Mouse (Mus musculus) stomach, postnatal 0 days (tissue): ENCODE data around the gene D630045J12Rik. TPM values are rescaled to one million over a fixed set of nuclear protein-coding genes. Genes with fewer than 3 reads are reported as not detected.

Experiments used
- ATAC-seq: fragments of 200-750 bp; cut with Nextera tagmentation; 2 replicates; pipeline ENCODE4 v1.8.0; 2017; ENCODE audit not compliant: low FRiP score, low TSS enrichment
- DNase-seq: peaks from one replicate; pipeline ENCODE4 v3.0.0-alpha.2; 2016; ENCODE audit warnings: low spot score
- H3K27ac ChIP-seq: fragments of 300-500 bp; sonication (generic); replicated peaks from 2 replicates; pipeline ENCODE4 v1.5.1; 2014; ENCODE audit warnings: mild to moderate bottlenecking, control low read depth
- H3K27me3 ChIP-seq: fragments of 300-500 bp; sonication (generic); 2 replicates; pipeline ENCODE4 v1.6.1; 2014; ENCODE audit warnings: low read length; ENCODE audit not compliant: control insufficient read depth, insufficient read depth
- H3K36me3 ChIP-seq: fragments of 300-500 bp; sonication (generic); 2 replicates; pipeline ENCODE4 v1.6.1; 2014; ENCODE audit warnings: low read length, mixed read lengths; ENCODE audit not compliant: control insufficient read depth, insufficient read depth
- H3K4me1 ChIP-seq: fragments of 300-500 bp; sonication (generic); replicated peaks from 2 replicates; pipeline ENCODE4 v1.6.1; 2014; ENCODE audit warnings: antibody characterized with exemption; ENCODE audit not compliant: control insufficient read depth, insufficient read depth
- H3K4me2 ChIP-seq: fragments of 300-500 bp; sonication (generic); replicated peaks from 2 replicates; pipeline ENCODE4 v1.6.1; 2014; ENCODE audit warnings: low read depth, mild to moderate bottlenecking, control low read depth, moderate library complexity
- H3K4me3 ChIP-seq: fragments of 300-500 bp; sonication (generic); 2 replicates; pipeline ENCODE4 v1.5.1; 2014; ENCODE audit warnings: low read depth, low read length, control low read depth
- H3K9ac ChIP-seq: fragments of 300-500 bp; sonication (generic); 2 replicates; pipeline ENCODE4 v1.6.1; 2014; ENCODE audit warnings: mild to moderate bottlenecking, low read length, control low read depth, mixed read lengths
- H3K9me3 ChIP-seq: fragments of 300-500 bp; sonication (generic); 2 replicates; pipeline ENCODE4 v1.6.1; 2016; ENCODE audit warnings: low read length; ENCODE audit not compliant: control insufficient read depth
- CTCF ChIP-seq: IDR thresholded peaks from 2 replicates; pipeline ENCODE4 v1.5.1; 2016; ENCODE audit warnings: antibody characterized with exemption, low read depth, mild to moderate bottlenecking, moderate library complexity
- EP300 ChIP-seq: optimal IDR thresholded peaks from 2 replicates; pipeline ENCODE3; 2016; ENCODE audit warnings: antibody characterized with exemption
- WGBS: fragments of 180-500 bp; shearing (Covaris S2); extraction: QIAGEN DNeasy Blood & Tissue Kit; methylation state at CpG from one replicate; pipeline ENCODE4 v1.1.7; 2014; 5-methylcytosine and 5-hydroxymethylcytosine counted together
- polyA plus RNA-seq: library from polyadenylated mRNA; unstranded; fragments of >200 nt; fragmentation: Nextera tagmentation; extraction: Ambion mirVana; gene quantifications from 2 replicates; pipeline ENCODE4 v1.2.1, GENCODE M21; 2015

D630045J12Rik gene
- polyA plus RNA-seq, 1 experiment from 2014 or later, result 0.70 TPM

GRCm38 (mm10) chr6:38116107-38116770 lies 137.6 kb downstream of the D630045J12Rik start:
- 28% methylated on average over 4 of the region's 4 CpGs for WGBS
- ATAC-seq (no peak), DNase-seq (no peak)

GRCm38 (mm10) chr6:38110859-38111258 lies 142.9 kb downstream of the D630045J12Rik start:
- Histone ChIP-seq H3K36me3 (no peaks in the 10 kb centered on the region), H3K27ac (no peak overlapping the region), H3K4me1 (no peaks in the 10 kb centered on the region), H3K27me3 (no peaks in the 10 kb centered on the region), H3K4me3 (no peak overlapping the region), H3K4me2 (no peak overlapping the region), H3K9ac (no peak overlapping the region), H3K9me3 (no peaks in the 10 kb centered on the region)
- 54% methylated on average over 9 of the region's 9 CpGs for WGBS
- no peak for ATAC-seq
- TF ChIP-seq CTCF, result no peak
- TF ChIP-seq EP300, result no peak
- DNase-seq, result no peak

More at GRCm38 (mm10) chr6:38116107-38116770, 137.6 kb downstream of the D630045J12Rik start:
- H3K9me3 ChIP-seq, result no peaks in the 10 kb centered on the region
- H3K27ac ChIP-seq, result no peak overlapping the region
- no peaks in the 10 kb centered on the region for H3K27me3 ChIP-seq
- TF ChIP-seq EP300 (no peak), CTCF (no peak)
- no peak overlapping the region for H3K4me2 ChIP-seq
- no peak overlapping the region for H3K9ac ChIP-seq
- no peak overlapping the region for H3K4me3 ChIP-seq
- no peaks in the 10 kb centered on the region for H3K4me1 ChIP-seq
- no peaks in the 10 kb centered on the region for H3K36me3 ChIP-seq

GRCm38 (mm10) chr6:38109871-38110270 lies 143.9 kb downstream of the D630045J12Rik start:
- no peaks in the 10 kb centered on the region for H3K4me1 ChIP-seq
- ATAC-seq (peak; percentile 25; the same call in 1 of the 2 replicates), DNase-seq (peak; percentile 33)
- TF ChIP-seq CTCF (no peak), EP300 (no peak)
- no peaks in the 10 kb centered on the region for H3K9me3 ChIP-seq
- 21% methylated on average over 9 of the region's 9 CpGs for WGBS
- H3K4me3 ChIP-seq, result no peak overlapping the region
- no peaks in the 10 kb centered on the region for H3K27me3 ChIP-seq
- peak overlapping the region; percentile 29; the same call in 1 of the 2 replicates for H3K4me2 ChIP-seq
- no peak overlapping the region for H3K9ac ChIP-seq
- H3K27ac ChIP-seq, result no peak overlapping the region
- no peaks in the 10 kb centered on the region for H3K36me3 ChIP-seq

GRCm38 (mm10) chr6:38109160-38109795 lies 144.5 kb downstream of the D630045J12Rik start, which contains the start of gene Tmem213:
Tmem213 (plus strand) TSS chr6:38109255.
- Histone ChIP-seq H3K9me3 (no peaks in the 10 kb centered on the region), H3K27ac (no peak within 1 kb of the TSS), H3K4me2 (peak within 1 kb of the TSS; percentile 29; the same call in 1 of the 2 replicates), H3K27me3 (no peaks in the 10 kb centered on the region), H3K4me1 (no peaks in the 10 kb centered on the region), H3K36me3 (no peaks in the 10 kb centered on the region), H3K9ac (no peak within 1 kb of the TSS), H3K4me3 (no peak within 1 kb of the TSS)
- DNase-seq (no peak), ATAC-seq (peak; percentile 50)
- TF ChIP-seq EP300 (no peak), CTCF (no peak)
- 31% methylated on average over 9 of the region's 9 CpGs for WGBS

DNA sequence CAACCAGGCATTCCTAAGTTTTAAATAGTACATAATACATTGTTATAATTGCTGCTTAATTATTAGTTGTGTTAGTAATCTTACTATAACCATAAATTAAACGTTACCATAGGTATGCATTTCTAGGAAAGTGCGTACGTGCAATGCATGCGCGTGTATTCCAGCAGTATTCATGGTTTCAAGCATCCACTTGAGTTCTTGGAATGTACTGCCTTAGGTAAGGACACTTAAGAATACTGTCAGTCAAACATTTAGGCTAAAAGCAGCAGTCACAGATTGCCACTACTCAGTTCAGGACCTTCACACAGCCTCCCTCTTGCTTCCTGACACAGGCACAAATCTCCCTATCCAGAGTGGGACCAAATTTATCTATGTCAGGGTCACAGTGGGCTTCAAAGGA lies 145.4 kb downstream of the D630045J12Rik start:
- no peak overlapping the region for H3K4me3 ChIP-seq
- no peaks in the 10 kb centered on the region for H3K9me3 ChIP-seq
- H3K9ac ChIP-seq, result no peak overlapping the region
- no peaks in the 10 kb centered on the region for H3K27me3 ChIP-seq
- no peaks in the 10 kb centered on the region for H3K36me3 ChIP-seq
- H3K4me1 ChIP-seq, result no peaks in the 10 kb centered on the region
- DNase-seq, result no peak
- no peak for ATAC-seq
- H3K4me2 ChIP-seq, result no peak overlapping the region
- no peak for TF ChIP-seq CTCF
- TF ChIP-seq EP300, result no peak
- WGBS, result 90% methylated on average over 5 of the region's 5 CpGs
- no peak overlapping the region for H3K27ac ChIP-seq

- peak; percentile 51 for DNase-seq
- H3K9ac ChIP-seq, result no peak overlapping the region
- no peak for ATAC-seq
- H3K36me3 ChIP-seq, result no peaks in the 10 kb centered on the region
- no peaks in the 10 kb centered on the region for H3K9me3 ChIP-seq
- TF ChIP-seq CTCF, result no peak
- TF ChIP-seq EP300, result no peak
- 73% methylated on average over 9 of the region's 9 CpGs for WGBS
- no peaks in the 10 kb centered on the region for H3K27me3 ChIP-seq
- H3K4me2 ChIP-seq, result no peak overlapping the region
- no peaks in the 10 kb centered on the region for H3K4me1 ChIP-seq
- H3K27ac ChIP-seq, result no peak overlapping the region
- no peak overlapping the region for H3K4me3 ChIP-seq
Measured at GRCm38 (mm10) chr6:38105924-38106323, 147.9 kb downstream of the D630045J12Rik start.
